Mouse (Mus musculus): Measurements from ENCODE around the gene Tesc.

Gene Tesc

DNA sequence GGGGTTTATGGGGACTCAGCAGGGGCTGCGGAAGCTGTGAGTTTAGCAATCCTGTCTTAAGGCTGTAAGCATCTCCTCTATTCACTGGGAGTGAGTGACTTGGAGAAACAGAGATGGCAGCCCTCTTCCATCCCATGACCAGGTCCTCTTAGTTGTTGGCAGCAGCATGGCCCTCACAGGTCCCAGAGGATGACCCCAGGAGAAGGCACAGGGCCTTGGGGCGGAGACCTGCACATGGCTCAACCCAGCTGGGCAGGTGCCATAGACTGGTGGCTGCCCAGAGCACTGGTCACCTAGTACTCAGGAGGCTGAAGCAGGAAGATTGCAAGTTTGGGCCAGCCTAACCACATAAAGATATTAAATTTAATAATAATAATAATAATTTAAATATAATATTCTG is 11.9 kb upstream of the Tesc start:
- DNase-seq (ENCODE audit: low spot score) = no peak

DNA sequence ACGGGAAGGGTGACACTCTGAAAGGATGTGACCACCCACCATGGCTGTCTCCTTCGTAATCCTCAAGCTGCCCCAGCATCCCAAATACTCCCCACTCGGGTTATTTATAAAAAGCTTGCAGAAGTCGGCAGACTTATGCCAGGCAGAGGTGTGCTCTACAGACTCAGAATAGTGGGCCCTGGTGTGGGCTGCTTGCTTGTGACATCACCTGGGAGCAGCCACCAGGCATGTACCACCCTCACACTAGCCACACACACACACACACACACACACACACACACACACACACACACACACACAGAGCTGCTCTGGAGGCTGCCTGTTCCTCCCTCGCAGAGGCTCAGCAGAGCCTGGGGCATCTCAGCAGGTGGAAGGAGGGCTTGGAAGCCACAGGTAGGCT is 10.0 kb upstream of the Tesc start:
- DNase-seq (ENCODE audit: low spot score) = no peak

DNA sequence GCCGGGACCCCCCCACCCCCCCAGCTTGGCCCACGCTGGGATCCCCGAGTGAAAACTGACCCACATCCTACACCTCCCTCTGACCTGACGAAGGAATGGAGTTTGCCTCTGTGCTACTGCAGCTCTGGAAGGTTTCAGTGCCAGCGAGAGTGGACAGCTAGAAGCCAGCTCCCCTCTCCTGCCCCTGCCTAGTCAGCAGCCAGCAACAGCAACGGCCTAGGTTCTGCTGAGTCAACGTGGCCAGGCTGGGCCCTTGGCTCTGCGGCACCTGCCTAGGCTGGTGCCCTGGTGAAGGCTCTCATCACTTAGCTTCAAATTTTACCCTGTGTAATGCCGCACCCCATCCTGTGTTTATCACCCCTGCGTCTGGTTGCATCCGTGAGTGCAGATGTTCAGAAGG is 7.6 kb upstream of the Tesc start:
- DNase-seq (ENCODE audit: low spot score) = no peak

GRCm38 (mm10) chr5:118023053-118023452 is 4.5 kb upstream of the Tesc start:
- no peak for DNase-seq (ENCODE audit: low spot score)

DNA sequence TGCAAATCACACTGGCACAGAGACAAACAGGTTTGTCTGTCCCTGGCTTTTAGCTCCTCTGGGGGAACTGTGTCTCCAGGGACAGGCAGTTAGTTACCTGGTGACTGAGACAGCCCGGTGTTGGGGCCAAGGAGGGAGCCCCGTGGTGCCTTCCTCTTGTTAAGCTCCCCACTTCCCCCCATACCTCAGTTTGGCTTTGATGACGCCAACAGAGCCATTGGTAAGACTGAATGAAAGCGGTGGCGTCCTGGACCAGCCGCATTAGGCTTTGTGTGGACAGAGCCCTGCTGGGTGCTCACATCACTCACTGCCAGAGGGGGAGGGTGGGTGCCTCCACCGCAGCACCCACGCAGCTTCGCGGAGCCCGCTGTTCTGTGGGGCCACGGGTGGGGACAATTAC is 1.7 kb upstream of the Tesc start:
- DNase-seq (ENCODE audit: low spot score) = no peak

DNA sequence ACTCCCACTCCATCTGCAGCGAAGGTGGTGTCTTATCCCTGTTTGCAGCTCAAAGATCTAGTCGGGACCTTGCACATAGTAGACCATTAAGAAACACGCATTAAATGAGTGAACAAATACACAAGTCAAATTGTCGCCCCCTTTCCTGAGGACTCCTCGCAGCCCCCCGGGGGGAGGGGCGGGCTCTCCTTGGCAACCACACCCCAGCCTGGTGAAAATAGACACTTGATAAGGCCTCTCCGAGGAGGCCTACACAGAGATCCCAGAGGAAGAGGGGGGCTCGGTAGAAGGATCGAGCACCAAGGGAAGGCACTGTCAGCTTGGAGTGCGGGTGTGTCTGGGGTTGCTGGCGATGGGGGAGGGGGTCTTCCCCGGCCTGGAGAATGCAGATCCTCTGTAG is 1.2 kb upstream of the Tesc start:
- DNase-seq (ENCODE audit: low spot score) = no peak

- DNase-seq (ENCODE audit: low spot score) = no peak
Observed at GRCm38 (mm10) chr5:118027101-118027697, 344 bp upstream of the Tesc start.

- no peak for DNase-seq (ENCODE audit: low spot score)
Observed at GRCm38 (mm10) chr5:118028191-118029034, 870 bp downstream of the Tesc start.

GRCm38 (mm10) chr5:118029035-118029408 is 1.5 kb downstream of the Tesc start:
- no peak for DNase-seq (ENCODE audit: low spot score)

DNA sequence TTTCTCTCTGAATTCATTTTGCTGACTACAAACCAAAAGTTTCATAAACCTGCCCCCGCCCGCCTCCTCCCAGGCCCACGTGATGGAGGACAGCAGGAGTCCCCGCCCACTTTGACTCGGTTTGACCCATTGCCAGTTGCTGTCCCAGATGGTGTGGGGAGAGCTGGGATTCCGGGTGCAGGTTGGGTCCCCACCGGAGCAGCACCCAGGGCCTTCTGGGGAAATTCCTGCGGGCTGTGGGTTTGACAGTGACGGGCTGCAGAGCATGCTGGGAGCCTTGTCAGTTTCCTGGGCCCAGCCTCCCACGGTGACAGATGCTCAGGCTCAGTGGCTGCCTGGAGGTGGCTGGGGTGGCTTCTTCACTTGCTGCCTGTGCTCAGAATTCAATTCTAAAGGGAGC is 1.9 kb downstream of the Tesc start:
- no peak for DNase-seq (ENCODE audit: low spot score)

DNA sequence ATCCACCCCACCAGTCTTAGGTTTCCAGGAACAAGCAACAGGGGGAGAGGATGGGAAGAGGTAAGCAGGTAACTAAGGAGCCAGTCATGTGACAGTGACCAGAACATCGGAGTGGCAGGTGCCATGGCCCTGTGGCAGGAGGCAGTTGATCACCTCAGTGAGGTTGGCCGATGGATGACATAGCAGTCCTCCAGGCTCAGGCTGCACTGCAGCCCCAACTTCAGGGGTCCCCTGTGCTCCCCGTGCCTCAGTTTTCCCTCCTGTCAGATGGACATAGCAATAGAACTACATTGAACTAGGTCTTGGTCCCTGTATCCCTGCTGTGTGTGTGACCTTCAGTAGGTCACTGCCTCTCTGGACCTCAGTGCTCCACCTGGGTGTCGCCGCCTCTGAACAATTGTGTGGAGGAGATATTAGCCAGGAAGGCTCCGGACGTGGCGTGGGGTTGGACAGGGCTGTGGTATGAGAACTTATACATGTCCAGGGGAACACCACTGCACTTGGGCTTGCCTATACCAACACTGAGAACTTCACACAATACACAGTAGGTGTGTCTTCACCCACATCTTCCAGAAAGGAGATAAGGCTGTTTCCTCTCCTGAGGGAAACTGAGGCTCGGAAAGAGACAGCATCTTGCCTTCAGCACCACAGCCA is 2.6 kb downstream of the Tesc start:
- DNase-seq (ENCODE audit: low spot score) = no peak

DNA sequence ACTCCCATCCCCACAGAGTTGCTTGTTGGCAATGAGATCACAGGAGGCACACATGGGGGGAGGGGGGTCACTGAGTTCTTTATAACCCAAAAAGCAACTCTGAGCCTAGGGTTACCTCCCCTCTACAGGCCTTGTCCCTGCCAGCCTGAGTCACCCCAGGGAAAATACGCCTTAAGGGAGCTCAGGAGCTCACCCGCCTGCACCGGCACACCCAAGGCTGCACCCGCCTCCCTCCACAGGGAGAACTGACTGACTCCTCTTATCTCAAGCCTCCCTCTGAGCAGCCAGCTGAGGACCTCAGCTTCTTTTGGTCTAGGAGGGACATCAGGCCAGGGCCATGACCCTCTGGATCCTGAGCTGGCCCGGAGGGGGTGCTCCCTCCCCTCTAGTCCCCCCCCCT is 3.5 kb downstream of the Tesc start:
- no peak for DNase-seq (ENCODE audit: low spot score)

GRCm38 (mm10) chr5:118031508-118031907 is 4.0 kb downstream of the Tesc start:
- DNase-seq (ENCODE audit: low spot score) = no peak

DNA sequence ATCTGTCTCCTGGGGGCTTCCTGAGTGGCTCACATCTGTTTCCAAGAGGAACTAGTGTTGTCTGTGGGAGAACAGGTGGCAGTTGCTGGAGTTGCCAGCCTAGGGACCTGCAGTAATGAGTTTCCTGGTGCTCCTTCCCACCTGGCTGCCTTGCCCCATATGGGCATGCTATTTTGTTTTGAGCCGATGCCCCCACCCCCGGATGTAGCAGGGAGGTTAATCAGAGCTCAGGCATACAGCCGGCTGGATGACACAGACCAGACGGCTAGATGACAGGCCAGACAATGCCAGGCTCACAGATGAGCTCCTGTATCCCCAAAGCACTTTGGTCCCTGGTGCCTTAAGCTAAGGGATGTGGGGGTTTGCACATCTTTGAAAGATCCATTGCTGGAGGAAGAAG is 5.8 kb downstream of the Tesc start:
- no peak for DNase-seq (ENCODE audit: low spot score)

DNA sequence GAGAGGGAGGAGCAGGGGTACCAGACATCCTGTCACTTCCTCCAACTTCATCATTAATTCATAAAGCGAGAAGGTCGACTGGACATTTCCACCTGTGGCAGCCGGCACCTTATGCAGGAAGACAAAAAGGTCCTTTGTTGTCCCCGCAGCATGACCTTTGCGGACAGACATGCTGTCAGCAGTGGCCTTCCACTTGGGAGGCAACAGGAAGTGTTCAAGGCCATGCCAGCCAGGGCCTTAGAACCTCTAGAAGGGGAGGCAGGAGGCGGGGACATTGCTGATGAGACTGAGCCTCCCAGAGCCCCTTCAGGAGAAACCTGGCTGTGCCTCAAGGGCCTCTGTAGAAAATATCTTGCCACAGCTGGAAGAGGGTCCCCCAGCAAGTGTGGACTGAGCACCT is 6.2 kb downstream of the Tesc start:
- no peak for DNase-seq (ENCODE audit: low spot score)

DNA sequence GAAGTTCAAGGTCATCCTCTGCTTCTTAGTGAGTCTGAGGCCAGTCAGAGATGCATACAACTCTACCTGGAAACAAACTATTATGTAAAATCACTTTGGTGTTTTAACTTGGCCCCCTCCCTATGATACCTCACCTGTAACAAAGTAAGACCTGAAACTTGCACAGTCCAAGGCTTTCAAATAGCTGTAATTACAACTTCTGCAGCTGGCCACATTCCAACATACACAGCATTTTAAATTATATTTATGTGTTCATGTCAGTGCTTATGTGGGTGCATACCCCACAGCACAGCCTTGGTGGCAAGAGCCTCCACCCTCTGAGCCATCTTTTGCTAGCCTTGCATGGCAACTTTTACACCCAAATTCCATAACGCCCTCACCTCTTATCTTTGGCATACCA is 7.1 kb downstream of the Tesc start:
- DNase-seq (ENCODE audit: low spot score) = no peak

DNA sequence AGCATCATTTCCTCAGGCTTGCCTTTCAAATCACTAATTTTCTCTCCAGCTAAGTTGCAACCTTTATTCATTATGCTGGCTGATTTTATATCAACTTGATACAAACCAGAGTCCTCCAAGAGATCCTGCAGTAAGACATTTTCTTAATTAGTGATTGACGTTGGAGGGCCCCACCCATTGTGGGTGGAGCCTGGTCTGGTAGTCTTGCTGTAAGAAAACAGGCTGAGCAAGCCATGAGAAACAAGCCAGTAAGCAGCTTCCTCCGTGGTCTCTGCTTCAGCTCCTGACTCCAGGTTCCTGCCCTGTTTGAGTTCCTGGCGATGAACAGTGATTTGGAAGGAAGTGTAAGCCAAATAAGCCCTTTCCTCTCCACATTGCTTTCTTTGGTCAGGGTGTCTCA is 8.2 kb downstream of the Tesc start:
- DNase-seq (ENCODE audit: low spot score) = no peak

GRCm38 (mm10) chr5:118036888-118037797 is 9.6 kb downstream of the Tesc start:
- DNase-seq (ENCODE audit: low spot score) = no peak

- DNase-seq (ENCODE audit: low spot score) = no peak
Observed at GRCm38 (mm10) chr5:118037798-118038484, 10.4 kb downstream of the Tesc start.

GRCm38 (mm10) chr5:118039241-118039668 is 11.7 kb downstream of the Tesc start:
- DNase-seq (ENCODE audit: low spot score) = no peak

DNA sequence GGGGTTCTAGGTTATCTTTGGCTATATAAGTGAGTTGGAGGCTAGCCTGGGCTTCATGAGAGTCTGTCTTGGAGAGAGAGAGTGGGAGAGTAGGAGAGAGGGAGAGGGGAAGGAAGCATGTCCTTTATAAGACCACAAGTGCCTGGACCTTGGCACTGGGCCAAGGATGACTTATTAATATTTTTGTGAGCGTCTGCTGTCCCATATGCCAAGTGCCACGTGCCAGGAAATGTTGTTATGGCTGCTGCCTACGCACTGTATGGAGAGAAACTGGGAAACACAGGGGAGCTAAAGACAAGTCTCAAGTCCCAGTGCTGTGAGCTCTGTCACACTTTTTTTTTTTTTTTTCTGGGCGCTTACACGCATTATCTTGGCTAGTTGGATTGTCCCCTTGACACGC is 15.1 kb downstream of the Tesc start:
- no peak for DNase-seq (ENCODE audit: low spot score)

DNA sequence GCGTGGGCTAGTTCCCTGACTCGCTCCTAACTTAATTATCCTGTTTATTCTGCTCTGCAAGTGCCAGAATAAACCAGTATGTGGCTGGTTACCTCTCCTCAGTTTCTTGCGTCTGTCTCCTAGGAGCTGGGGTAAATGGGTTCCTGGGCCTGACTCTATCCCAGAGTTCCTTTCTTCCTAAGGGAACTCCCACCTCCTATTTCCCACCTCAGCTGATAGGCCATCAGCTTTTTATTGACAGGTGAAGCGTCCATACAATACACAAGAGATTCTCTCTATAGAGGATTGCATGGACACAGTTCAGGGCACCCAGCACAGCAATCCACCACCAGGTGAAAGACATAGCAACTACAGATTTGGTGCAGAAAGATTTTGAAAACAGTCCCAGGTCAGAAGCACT is 16.2 kb downstream of the Tesc start:
- DNase-seq (ENCODE audit: low spot score) = no peak

Data from urinary bladder, postnatal 14 days (tissue).